Mouse (Mus musculus) liver, postnatal 0 days (tissue): ENCODE measurements around the gene Wdr20. TPM values are rescaled to one million over a fixed set of nuclear protein-coding genes. Genes with fewer than 3 reads are reported as not detected.

Experiments used
- ATAC-seq: fragments of 200-750 bp; cut with Nextera tagmentation; 2 replicates; pipeline ENCODE4 v1.8.0; 2017; ENCODE audit warnings: mild to moderate bottlenecking, moderate library complexity
- DNase-seq: peaks from one replicate; pipeline ENCODE4 v3.0.0-alpha.2; 2016
- H3K27ac ChIP-seq: fragments of 300-500 bp; sonication (generic); 2 replicates; pipeline ENCODE4 v1.5.1; 2014; ENCODE audit warnings: antibody characterized with exemption, moderate library complexity, mild to moderate bottlenecking, low read depth
- H3K27me3 ChIP-seq: fragments of 300-500 bp; sonication (generic); 2 replicates; pipeline ENCODE4 v1.6.1; 2014; ENCODE audit warnings: low read length, control low read depth, mixed read lengths; ENCODE audit not compliant: insufficient read depth
- H3K36me3 ChIP-seq: fragments of 300-500 bp; sonication (generic); replicated peaks from 2 replicates; pipeline ENCODE4 v1.6.1; 2014; ENCODE audit warnings: mild to moderate bottlenecking, control low read depth, low read length, moderate library complexity, mixed read lengths; ENCODE audit not compliant: insufficient read depth
- H3K4me1 ChIP-seq: fragments of 300-500 bp; sonication (generic); 2 replicates; pipeline ENCODE4 v1.6.1; 2014; ENCODE audit warnings: antibody characterized with exemption, mild to moderate bottlenecking, control low read depth; ENCODE audit not compliant: insufficient read depth
- H3K4me2 ChIP-seq: fragments of 300-500 bp; sonication (generic); 2 replicates; pipeline ENCODE4 v1.6.1; 2014; ENCODE audit warnings: low read depth, mild to moderate bottlenecking, low read length, moderate library complexity, mixed read lengths
- H3K4me3 ChIP-seq: fragments of 300-500 bp; sonication (generic); 2 replicates; pipeline ENCODE4 v1.5.1; 2014; ENCODE audit warnings: low read depth, low read length
- H3K9ac ChIP-seq: fragments of 300-500 bp; sonication (generic); replicated peaks from 2 replicates; pipeline ENCODE4 v1.6.1; 2014; ENCODE audit warnings: mild to moderate bottlenecking, moderate library complexity
- H3K9me3 ChIP-seq: fragments of 300-500 bp; sonication (generic); 2 replicates; pipeline ENCODE4 v1.6.1; 2016; ENCODE audit warnings: mild to moderate bottlenecking, control low read depth, low read length, mixed read lengths
- CTCF ChIP-seq: sonication (generic); IDR thresholded peaks from 2 replicates; pipeline ENCODE4 v1.5.1; 2016; ENCODE audit warnings: antibody characterized with exemption, low read depth
- EP300 ChIP-seq: IDR thresholded peaks from 2 replicates; pipeline ENCODE4 v1.6.1; 2016; ENCODE audit warnings: antibody characterized with exemption, low read depth, mild to moderate bottlenecking
- WGBS: fragments of 180-500 bp; shearing (Covaris S2); extraction: QIAGEN DNeasy Blood & Tissue Kit; methylation state at CpG from one replicate; pipeline ENCODE4 v1.1.7; 2014; ENCODE audit not compliant: insufficient replicate concordance; 5-methylcytosine and 5-hydroxymethylcytosine counted together
- polyA plus RNA-seq: library from polyadenylated mRNA; unstranded; fragments of >200 nt; fragmentation: Nextera tagmentation; extraction: Ambion mirVana; gene quantifications from 2 replicates; pipeline ENCODE4 v1.2.1, GENCODE M21; 2015

The Wdr20 gene
- polyA plus RNA-seq, 1 experiment from 2014 or later = 6.4 TPM

- Histone ChIP-seq H3K27me3 (no peaks in the 10 kb centered on the region), H3K9ac (peak overlapping the region; percentile 94), H3K4me3 (peak overlapping the region; percentile 100), H3K9me3 (no peaks in the 10 kb centered on the region), H3K4me2 (peak overlapping the region; percentile 99), H3K4me1 (peaks cover 33% of the 10 kb centered on the region), H3K27ac (peak overlapping the region; percentile 86), H3K36me3 (peaks cover 30% of the 10 kb centered on the region)
- DNase-seq (peak; percentile 99), ATAC-seq (peak; percentile 93)
- 1% methylated on average over 70 of the region's 89 CpGs for whole genome bisulfite sequencing
- TF ChIP-seq CTCF = no peak
- TF ChIP-seq EP300 = peak; percentile 77; the same call in 1 of the 2 replicates
Measured at GRCm38 (mm10) chr12:110696173-110696974, 41.4 kb upstream of the Wdr20 start.

- Histone ChIP-seq H3K9ac (peak overlapping the region; percentile 84), H3K4me1 (peaks cover 33% of the 10 kb centered on the region), H3K9me3 (no peaks in the 10 kb centered on the region), H3K27ac (peak overlapping the region; percentile 82), H3K4me2 (peak overlapping the region; percentile 99), H3K36me3 (peaks cover 24% of the 10 kb centered on the region), H3K27me3 (no peaks in the 10 kb centered on the region), H3K4me3 (peak overlapping the region; percentile 100)
- ATAC-seq = no peak
- no peak for TF ChIP-seq CTCF
- no peak for TF ChIP-seq EP300
- 32% methylated on average over 9 of the region's 9 CpGs for WGBS
- no peak for DNase-seq
Measured at GRCm38 (mm10) chr12:110696975-110697400, 40.8 kb upstream of the Wdr20 start.

GRCm38 (mm10) chr12:110697457-110697856, 40.3 kb upstream of the Wdr20 start:
- Histone ChIP-seq H3K9me3 (no peaks in the 10 kb centered on the region), H3K27me3 (no peaks in the 10 kb centered on the region), H3K27ac (peak overlapping the region; percentile 70; the same call in 1 of the 2 replicates), H3K36me3 (peaks cover 21% of the 10 kb centered on the region), H3K9ac (no peak overlapping the region), H3K4me3 (no peak overlapping the region), H3K4me1 (peaks cover 33% of the 10 kb centered on the region), H3K4me2 (peak overlapping the region; percentile 99)
- ATAC-seq (no peak), DNase-seq (no peak)
- 47% methylated on average over 5 of the region's 5 CpGs for WGBS
- no peak for TF ChIP-seq EP300
- TF ChIP-seq CTCF = no peak

- Histone ChIP-seq H3K9me3 (no peaks in the 10 kb centered on the region), H3K27me3 (no peaks in the 10 kb centered on the region), H3K9ac (peak overlapping the region; percentile 3; the same call in 1 of the 2 replicates), H3K4me2 (peak overlapping the region; percentile 49), H3K4me3 (no peak overlapping the region), H3K36me3 (peaks cover 16% of the 10 kb centered on the region), H3K4me1 (peaks cover 33% of the 10 kb centered on the region), H3K27ac (peak overlapping the region; percentile 70)
- ATAC-seq (no peak), DNase-seq (no peak)
- WGBS = 69% methylated on average over 1 of the region's 1 CpGs
- TF ChIP-seq EP300 (no peak), CTCF (no peak)
Measured at GRCm38 (mm10) chr12:110698080-110698479, 39.7 kb upstream of the Wdr20 start.

GRCm38 (mm10) chr12:110698523-110699170, 39.1 kb upstream of the Wdr20 start:
- Histone ChIP-seq H3K27ac (peak overlapping the region; percentile 70), H3K4me3 (0 out of 2 replicates have a peak overlapping the region, but pooled peaks have one; percentile 9), H3K9me3 (no peaks in the 10 kb centered on the region), H3K9ac (peak overlapping the region; percentile 3; the same call in 1 of the 2 replicates), H3K27me3 (no peaks in the 10 kb centered on the region), H3K4me2 (peak overlapping the region; percentile 49), H3K36me3 (peaks cover 11% of the 10 kb centered on the region), H3K4me1 (peaks cover 33% of the 10 kb centered on the region)
- TF ChIP-seq EP300 (no peak), CTCF (no peak)
- WGBS = 20% methylated on average over 15 of the region's 15 CpGs
- ATAC-seq (no peak), DNase-seq (peak; percentile 35)

GRCm38 (mm10) chr12:110699171-110699547, 38.6 kb upstream of the Wdr20 start:
- peak overlapping the region; percentile 49 for H3K4me2 ChIP-seq
- DNase-seq (no peak), ATAC-seq (no peak)
- peak overlapping the region; percentile 3; the same call in 1 of the 2 replicates for H3K9ac ChIP-seq
- peaks cover 7% of the 10 kb centered on the region; the same call in 1 of the 2 replicates for H3K36me3 ChIP-seq
- H3K27ac ChIP-seq = peak overlapping the region; percentile 70
- H3K9me3 ChIP-seq = no peaks in the 10 kb centered on the region
- 43% methylated on average over 2 of the region's 2 CpGs for WGBS
- TF ChIP-seq CTCF (no peak), EP300 (no peak)
- peaks cover 33% of the 10 kb centered on the region for H3K4me1 ChIP-seq
- H3K27me3 ChIP-seq = no peaks in the 10 kb centered on the region
- 0 out of 2 replicates have a peak overlapping the region, but pooled peaks have one; percentile 9 for H3K4me3 ChIP-seq
